Mouse (Mus musculus) intestine, embryonic 16.5 days (tissue): ENCODE measurements around the gene Gm20773. TPM values are rescaled to one million over a fixed set of nuclear protein-coding genes. Genes with fewer than 3 reads are reported as not detected.
"Not testable (repeated sequence)": the region's sequence is repeated elsewhere in the genome, so short reads cannot be mapped to it uniquely, and the experiment has no call there.

Experiments
- ATAC-seq: fragments of 200-750 bp; cut with Nextera tagmentation; 2 replicates; pipeline ENCODE4 v1.8.0; 2017; ENCODE audit warnings: moderate TSS enrichment, moderate library complexity
- H3K27ac ChIP-seq: fragments of 300-500 bp; sonication (generic); 2 replicates; pipeline ENCODE4 v1.5.1; 2014; ENCODE audit warnings: mild to moderate bottlenecking, low read length
- H3K27me3 ChIP-seq: fragments of 300-500 bp; sonication (generic); replicated peaks from 2 replicates; pipeline ENCODE4 v1.6.1; 2014; ENCODE audit warnings: low read length, control low read depth, mixed read lengths; ENCODE audit not compliant: control insufficient read depth, insufficient read depth
- H3K36me3 ChIP-seq: fragments of 300-500 bp; sonication (generic); 2 replicates; pipeline ENCODE4 v1.6.1; 2014; ENCODE audit warnings: low read length, control low read depth; ENCODE audit not compliant: control insufficient read depth, insufficient read depth
- H3K4me1 ChIP-seq: fragments of 300-500 bp; sonication (generic); 2 replicates; pipeline ENCODE4 v1.6.1; 2014; ENCODE audit warnings: low read length, control low read depth, mixed read lengths; ENCODE audit not compliant: control insufficient read depth, insufficient read depth
- H3K4me2 ChIP-seq: fragments of 300-500 bp; sonication (generic); 2 replicates; pipeline ENCODE4 v1.6.1; 2014; ENCODE audit warnings: low read depth, low read length, control low read depth
- H3K4me3 ChIP-seq: fragments of 300-500 bp; sonication (generic); 2 replicates; pipeline ENCODE4 v1.5.1; 2014; ENCODE audit warnings: mild to moderate bottlenecking, low read length
- H3K9ac ChIP-seq: fragments of 300-500 bp; sonication (generic); 2 replicates; pipeline ENCODE4 v1.6.1; 2014; ENCODE audit warnings: low read depth, low read length
- H3K9me3 ChIP-seq: fragments of 300-500 bp; sonication (generic); 2 replicates; pipeline ENCODE4 v1.6.1; 2016; ENCODE audit warnings: low read length, control low read depth; ENCODE audit not compliant: control insufficient read depth
- WGBS: fragments of 180-500 bp; shearing (Covaris S2); extraction: QIAGEN DNeasy Blood & Tissue Kit; methylation state at CpG from one replicate; pipeline ENCODE4 v1.1.7; 2014; 5-methylcytosine and 5-hydroxymethylcytosine counted together
- polyA plus RNA-seq: library from polyadenylated mRNA; unstranded; fragments of >200 nt; fragmentation: Nextera tagmentation; extraction: Ambion mirVana; gene quantifications from 2 replicates; pipeline ENCODE4 v1.2.1, GENCODE M21; 2015

Gene Gm20773
- not detected in 2 replicates for polyA plus RNA-seq

- H3K27me3 ChIP-seq, H3K9ac ChIP-seq, H3K4me3 ChIP-seq, H3K27ac ChIP-seq, H3K4me2 ChIP-seq, H3K4me1 ChIP-seq, H3K36me3 ChIP-seq, ATAC-seq, H3K9me3 ChIP-seq: not testable (repeated sequence)
- no CpG with 5 or more reads among the region's 1 CpGs for WGBS
Measured at GRCm38 (mm10) chrY:13493726-13494125, at the start of gene Gm20773. TSS of gene Gm20773 (plus strand) at chrY:13494026.

- not testable (repeated sequence) for H3K4me1 ChIP-seq, H3K27ac ChIP-seq, H3K9me3 ChIP-seq, H3K9ac ChIP-seq, H3K4me3 ChIP-seq, H3K27me3 ChIP-seq, H3K4me2 ChIP-seq, ATAC-seq, H3K36me3 ChIP-seq
- 60% methylated on average over 1 of the region's 3 CpGs for WGBS
Measured at GRCm38 (mm10) chrY:13465479-13465878, 28.3 kb upstream of the Gm20773 start, which contains the start of gene Gm21866. TSS of gene Gm21866 (minus strand) at chrY:13465579.

Other genes with a start within 250 kb of the Gm20773 start
- not detected in 2 replicates for gene Gm21440, start 241.6 kb upstream of the Gm20773 start, polyA plus RNA-seq
- not detected in 2 replicates for gene Gm21454, start 241.6 kb upstream of the Gm20773 start, polyA plus RNA-seq
- not detected in 2 replicates for gene Gm21725, start 145.0 kb upstream of the Gm20773 start, polyA plus RNA-seq
- not detected in 2 replicates for gene Gm21866, start 28.4 kb upstream of the Gm20773 start, polyA plus RNA-seq